Comparison of ENCODE assay signal across 15 mouse cellular contexts in the genomic region with DNA sequence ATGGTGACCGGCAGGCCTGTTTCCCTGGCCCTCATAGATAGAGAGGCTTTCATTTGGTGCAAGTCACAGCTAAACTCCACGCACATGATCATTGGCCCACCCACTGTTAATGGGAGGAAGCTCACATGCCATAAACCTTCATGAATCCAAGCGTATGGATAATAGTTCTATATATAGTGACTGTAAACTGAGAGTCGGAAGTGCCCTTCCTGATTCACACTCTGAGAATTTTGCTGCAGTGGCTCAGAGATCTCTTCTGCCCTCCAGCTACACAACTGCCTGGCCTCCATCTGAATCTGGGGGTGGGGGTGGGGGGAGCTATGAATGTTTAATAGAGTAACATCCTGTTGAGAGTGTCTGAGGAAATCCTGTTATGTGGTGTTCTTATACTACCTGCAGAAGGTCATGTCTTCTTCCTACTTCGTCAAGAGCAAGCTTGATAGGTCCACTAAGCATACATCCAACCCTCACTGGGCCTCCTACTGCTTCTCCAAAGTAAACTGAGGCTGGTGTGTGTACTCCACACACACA.
DNase-seq lines count a peak whose midpoint lies in the region; ATAC-seq and TF ChIP-seq lines count a peak whose summit lies in the region.
"Had no signal": no experiment of that assay in that cellular context is flagged by ENCODE, and none has a peak within 500 bp of the region (broad histone marks: within the 10 kb centered on the region; RNA-seq: fewer than 3 reads in every experiment).

No protein-coding gene starts in this region.

- WGBS in kidney, embryonic 15.5 days = 69% methylated on average over 5 of the region's 5 CpGs
- WGBS in stomach, embryonic 14.5 days = 56% methylated on average over 5 of the region's 5 CpGs
- 50% methylated on average over 5 of the region's 5 CpGs for WGBS in stomach, postnatal 0 days
- 70% methylated on average over 5 of the region's 5 CpGs for WGBS in hindbrain, embryonic 14.5 days

- DNase-seq in kidney, postnatal 4 days = no peak
- no peak for DNase-seq in stomach, postnatal 0 days (ENCODE audit: low spot score)
- no peak for DNase-seq in hindbrain, embryonic 14.5 days (ENCODE audit: low spot score)
- no peak for DNase-seq in ovary, postnatal 10 days (ENCODE audit: low spot score)
- no peak for DNase-seq in cerebellum, postnatal 36 days
- DNase-seq: cerebellum, adult 9-11 months; heart, postnatal 36 days; kidney, postnatal 14 days; right cerebral cortex, postnatal 14 days had no signal

- no peak for TF ChIP-seq EP300 in stomach, postnatal 0 days (optimal IDR thresholded peaks at IDR 0.05)

- no peak overlapping the region for H3K9ac ChIP-seq in kidney, embryonic 15.5 days
- no peak overlapping the region for H3K9ac ChIP-seq in stomach, embryonic 14.5 days (replicated peaks; ENCODE audit: low read depth, low read length)
- no peak overlapping the region for H3K9ac ChIP-seq in stomach, postnatal 0 days (ENCODE audit: low read length)
- H3K9ac ChIP-seq in hindbrain, embryonic 14.5 days = no peak overlapping the region
- H3K9ac ChIP-seq: liver, embryonic 15.5 days; stomach, embryonic 15.5 days had no signal

- H3K4me2 ChIP-seq in kidney, embryonic 15.5 days = no peak overlapping the region
- no peak overlapping the region for H3K4me2 ChIP-seq in stomach, embryonic 14.5 days (replicated peaks; ENCODE audit: low read depth, low read length)
- no peak overlapping the region for H3K4me2 ChIP-seq in stomach, postnatal 0 days (replicated peaks; ENCODE audit: low read depth)
- no peak overlapping the region for H3K4me2 ChIP-seq in hindbrain, embryonic 14.5 days (replicated peaks)
- H3K4me2 ChIP-seq: liver, embryonic 15.5 days; stomach, embryonic 15.5 days had no signal

- H3K4me1 ChIP-seq in kidney, embryonic 15.5 days = peaks cover 61% of the 10 kb centered on the region
- H3K4me1 ChIP-seq in stomach, embryonic 14.5 days (ENCODE audit: control insufficient read depth, insufficient read depth, low read length) = peaks cover 20% of the 10 kb centered on the region; the same call in 1 of the 2 replicates
- no peaks in the 10 kb centered on the region for H3K4me1 ChIP-seq in stomach, postnatal 0 days (replicated peaks; ENCODE audit: control insufficient read depth, insufficient read depth)
- peaks cover 57% of the 10 kb centered on the region for H3K4me1 ChIP-seq in hindbrain, embryonic 14.5 days (replicated peaks; ENCODE audit: control insufficient read depth, insufficient read depth, low read length)
- H3K4me1 ChIP-seq: liver, embryonic 15.5 days had no signal

- H3K27me3 ChIP-seq in kidney, embryonic 15.5 days = no peaks in the 10 kb centered on the region
- H3K27me3 ChIP-seq in stomach, embryonic 14.5 days (ENCODE audit: control insufficient read depth, insufficient read depth, low read length) = no peaks in the 10 kb centered on the region
- H3K27me3 ChIP-seq in stomach, postnatal 0 days (ENCODE audit: control insufficient read depth, insufficient read depth, low read length) = no peaks in the 10 kb centered on the region
- no peaks in the 10 kb centered on the region for H3K27me3 ChIP-seq in hindbrain, embryonic 14.5 days (ENCODE audit: control insufficient read depth, insufficient read depth, low read length)
- H3K27me3 ChIP-seq: liver, embryonic 15.5 days; stomach, embryonic 15.5 days had no signal

- no peak overlapping the region for H3K4me3 ChIP-seq in kidney, embryonic 15.5 days (replicated peaks)
- H3K4me3 ChIP-seq in stomach, embryonic 14.5 days (ENCODE audit: low read depth, low read length) = no peak overlapping the region
- no peak overlapping the region for H3K4me3 ChIP-seq in stomach, postnatal 0 days (ENCODE audit: low read depth, low read length)
- no peak overlapping the region for H3K4me3 ChIP-seq in hindbrain, embryonic 14.5 days (replicated peaks; ENCODE audit: low read length)
- H3K4me3 ChIP-seq: erythroblast, embryonic 14.5 days; liver, embryonic 15.5 days; stomach, embryonic 15.5 days had no signal

- no peaks in the 10 kb centered on the region for H3K9me3 ChIP-seq in kidney, embryonic 15.5 days (replicated peaks)
- H3K9me3 ChIP-seq in stomach, embryonic 14.5 days (ENCODE audit: control insufficient read depth, low read depth, low read length) = no peaks in the 10 kb centered on the region
- H3K9me3 ChIP-seq in stomach, postnatal 0 days (ENCODE audit: control insufficient read depth, low read length) = no peaks in the 10 kb centered on the region
- no peaks in the 10 kb centered on the region for H3K9me3 ChIP-seq in hindbrain, embryonic 14.5 days (ENCODE audit: control insufficient read depth, low read length)
- H3K9me3 ChIP-seq: liver, embryonic 15.5 days; stomach, embryonic 15.5 days had no signal

- peaks cover 12% of the 10 kb centered on the region for H3K36me3 ChIP-seq in kidney, embryonic 15.5 days
- H3K36me3 ChIP-seq in stomach, embryonic 14.5 days (ENCODE audit: control insufficient read depth, insufficient read depth, low read length) = no peaks in the 10 kb centered on the region; the same call in 1 of the 2 replicates
- no peaks in the 10 kb centered on the region for H3K36me3 ChIP-seq in stomach, postnatal 0 days (ENCODE audit: control insufficient read depth, insufficient read depth, low read length)
- peaks cover 33% of the 10 kb centered on the region for H3K36me3 ChIP-seq in hindbrain, embryonic 14.5 days (replicated peaks; ENCODE audit: control insufficient read depth, insufficient read depth)
- H3K36me3 ChIP-seq: stomach, embryonic 15.5 days had no signal

- no peak for TF ChIP-seq CTCF in stomach, postnatal 0 days (IDR thresholded peaks at IDR 0.05; ENCODE audit: low read depth)

- no peak for ATAC-seq in kidney, embryonic 15.5 days (replicated peaks; ENCODE audit: low FRiP score)
- no peak for ATAC-seq in stomach, embryonic 14.5 days (ENCODE audit: insufficient number of reproducible peaks, insufficient read depth, low FRiP score, low read depth)
- ATAC-seq in stomach, postnatal 0 days (ENCODE audit: low FRiP score, low TSS enrichment) = no peak
- ATAC-seq in hindbrain, embryonic 14.5 days (ENCODE audit: low FRiP score) = no peak
- no peak for ATAC-seq in granulocyte monocyte progenitor cell, adult 5-6 weeks (replicated peaks; ENCODE audit: poor library complexity, severe bottlenecking)

- H3K27ac ChIP-seq in kidney, embryonic 15.5 days = peak overlapping the region; percentile 51; the same call in 1 of the 2 replicates
- 0 out of 2 replicates have a peak overlapping the region, but pooled peaks have one; percentile 8 for H3K27ac ChIP-seq in stomach, embryonic 14.5 days (ENCODE audit: low read length)
- no peak overlapping the region for H3K27ac ChIP-seq in stomach, postnatal 0 days (replicated peaks)
- H3K27ac ChIP-seq in hindbrain, embryonic 14.5 days = peak overlapping the region; percentile 51; the same call in 1 of the 2 replicates
- H3K27ac ChIP-seq: liver, embryonic 15.5 days; stomach, embryonic 15.5 days had no signal
